Mouse (Mus musculus) gastrocnemius, postnatal 10 days (tissue): ENCODE measurements at regions not wholly inside any gene's neighbourhood (a gene's known extent, or its start where the extent isn't known, plus 50 kb on each side); places are given as distances from the start of the nearest gene placed in this dataset.

Source experiments
- DNase-seq: peaks from one replicate; pipeline ENCODE4 v3.0.0; 2021; ENCODE audit warnings: mixed read lengths

DNA sequence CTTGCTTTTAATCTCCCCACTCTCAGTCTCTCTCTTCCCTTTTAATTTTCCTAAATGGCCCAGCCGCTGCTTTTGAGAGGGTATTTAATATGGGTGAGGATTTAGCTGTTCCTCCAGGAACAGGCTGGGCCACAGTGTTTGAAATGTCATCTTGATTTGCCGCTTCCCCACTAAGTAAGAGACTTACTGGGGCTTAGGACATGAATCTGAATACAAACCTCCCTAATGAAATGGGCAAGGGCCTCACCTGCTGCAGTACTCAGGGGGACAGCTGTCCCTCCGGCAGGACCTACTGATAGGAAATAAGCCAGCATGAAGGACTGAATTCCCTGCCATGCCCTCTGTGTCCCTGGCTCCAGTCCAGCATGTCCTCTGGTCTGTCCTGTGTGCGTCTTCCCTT lies 50.6 kb upstream of the Prr23a1 start:
- no peak for DNase-seq

- DNase-seq, result no peak
These were observed 68.6 kb upstream of the Prr23a1 start for GRCm38 (mm10) chr9:98773651-98774185.

GRCm38 (mm10) chr9:98773212-98773611 lies 69.1 kb upstream of the Prr23a1 start:
- no peak for DNase-seq

GRCm38 (mm10) chr9:98754764-98755163 lies 87.5 kb upstream of the Prr23a1 start:
- no peak for DNase-seq

DNA sequence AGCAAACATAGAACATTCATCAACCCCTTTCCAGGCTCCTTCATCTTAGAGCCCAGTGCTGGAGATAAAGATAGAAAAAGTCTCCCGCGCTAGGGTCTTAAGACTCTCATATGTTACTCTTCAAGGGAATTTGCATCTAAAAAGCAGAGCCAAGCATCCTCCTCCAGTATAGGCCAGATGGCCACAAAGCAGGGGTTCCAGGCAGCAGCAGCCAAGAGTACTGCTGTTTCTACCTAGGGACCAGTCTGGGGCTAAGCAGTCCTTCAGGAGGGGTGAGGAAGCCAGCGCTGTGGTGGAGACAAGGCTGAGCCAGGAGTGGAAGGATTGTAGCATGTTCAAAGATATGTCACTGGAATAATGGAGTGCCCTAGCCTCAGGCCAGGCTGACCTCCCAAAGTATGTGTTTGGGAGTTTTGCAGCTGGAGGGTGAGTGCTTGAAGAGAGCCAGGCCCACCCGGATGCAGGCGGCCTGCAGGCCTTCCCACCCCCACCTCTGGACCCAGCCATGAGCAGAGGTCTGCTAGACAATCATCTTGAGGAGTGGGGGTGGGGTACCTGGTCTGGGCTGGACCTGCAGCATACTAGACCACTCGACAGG lies 88.8 kb upstream of the Prr23a1 start:
- DNase-seq, result no peak

- no peak for DNase-seq
These were observed 98.5 kb upstream of the Prr23a1 start for GRCm38 (mm10) chr9:98743785-98744184.

DNA sequence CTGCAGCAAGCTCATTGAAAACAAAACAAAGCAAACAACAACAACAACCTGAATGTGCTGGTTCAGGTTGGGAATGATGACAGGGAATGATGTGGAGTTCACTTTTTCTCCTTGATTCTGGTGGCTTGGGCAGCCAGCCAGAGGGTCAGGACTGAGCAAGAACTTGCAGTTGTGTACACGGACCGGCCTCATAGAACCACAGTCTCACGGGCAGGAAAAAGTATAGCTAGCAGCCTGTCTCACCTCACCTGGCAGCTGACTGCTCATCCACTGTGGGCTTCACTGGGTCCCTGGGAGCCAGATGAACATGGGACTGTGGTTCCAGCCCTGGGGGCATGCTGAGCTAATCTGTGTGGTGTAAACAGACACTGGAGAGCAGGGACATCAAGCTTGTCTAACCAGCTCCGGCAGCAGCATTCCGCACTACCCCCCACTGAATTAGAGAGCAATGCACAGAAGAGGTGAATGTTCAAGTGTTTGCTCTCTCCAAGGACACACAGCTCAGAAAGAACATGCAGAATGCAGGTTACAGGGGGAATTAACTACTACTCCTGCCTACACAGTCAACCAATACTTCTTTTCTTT lies 114.9 kb upstream of the Prr23a1 start:
- DNase-seq, result no peak

DNA sequence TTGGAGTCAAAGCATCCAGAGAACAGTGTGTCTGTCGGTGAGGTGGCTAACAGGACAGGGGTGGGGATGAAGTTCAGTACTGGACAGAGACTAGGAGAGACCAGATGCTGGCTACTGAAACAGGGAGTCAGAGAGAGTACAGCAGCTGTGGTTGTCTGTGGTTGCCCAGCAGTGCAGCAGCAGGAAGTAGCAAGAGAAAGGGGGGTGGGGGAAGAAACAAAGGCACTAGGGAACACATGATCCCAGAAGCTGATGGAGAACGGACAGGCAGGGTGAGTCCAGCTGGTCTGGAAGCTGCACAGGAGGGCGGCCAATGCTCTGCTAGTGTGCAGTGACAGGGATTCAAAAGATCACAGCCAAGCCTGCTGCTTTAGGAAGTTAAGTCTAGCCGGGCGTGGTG lies 115.7 kb upstream of the Prr23a1 start:
- DNase-seq, result no peak

- no peak for DNase-seq
These were observed 119.4 kb upstream of the Prr23a1 start for GRCm38 (mm10) chr9:98722885-98723284.

GRCm38 (mm10) chr9:98721381-98721780 lies 119.9 kb upstream of the Mrps22 start:
- DNase-seq, result no peak

DNA sequence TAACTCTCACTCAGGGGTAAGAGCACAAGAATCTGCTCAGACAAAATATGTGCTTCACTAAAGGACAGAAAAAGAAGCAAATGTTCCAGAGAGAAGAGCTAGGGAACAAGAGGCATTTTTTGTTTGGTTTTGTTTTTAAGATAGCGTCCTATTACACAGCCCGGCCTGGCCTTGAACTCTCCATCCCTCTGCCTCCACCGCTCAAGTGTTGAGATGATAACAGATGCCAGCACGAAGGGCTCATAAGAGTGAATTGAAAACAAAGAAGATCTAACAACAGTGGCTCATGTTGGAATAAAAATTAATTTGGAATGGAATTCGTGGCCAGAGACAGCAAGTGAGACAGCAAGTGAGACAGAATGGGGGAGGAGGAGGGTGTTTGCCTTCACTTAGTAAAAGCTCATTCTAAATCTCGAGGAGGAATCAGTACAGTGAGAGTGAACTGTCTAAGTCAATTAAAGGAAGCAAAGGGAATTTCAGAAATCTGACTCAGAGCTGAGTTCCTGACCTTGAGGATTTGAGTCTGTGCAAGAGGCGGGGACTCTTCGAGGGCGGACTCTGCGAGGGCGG lies 116.3 kb upstream of the Mrps22 start:
- DNase-seq, result no peak

DNA sequence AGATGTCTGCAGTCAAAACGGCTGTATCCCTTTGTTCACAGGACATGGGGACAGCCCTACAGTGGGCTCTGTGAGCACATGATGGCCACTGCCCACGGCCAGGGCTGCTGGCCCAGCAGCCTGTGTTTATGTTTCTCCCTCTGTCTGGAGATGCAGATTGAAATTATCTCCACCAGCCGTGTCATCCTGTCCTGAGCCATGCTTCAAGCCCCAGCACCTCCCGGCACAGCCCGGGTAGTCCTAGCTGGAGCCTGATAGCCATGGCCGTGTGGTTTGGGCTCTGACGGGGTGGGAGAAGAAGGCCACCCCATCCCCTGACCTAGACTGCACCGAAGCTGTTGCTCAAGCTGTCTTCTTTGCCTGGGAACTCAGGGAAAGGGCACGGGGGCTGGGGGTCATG lies 113.2 kb upstream of the Mrps22 start:
- no peak for DNase-seq

DNA sequence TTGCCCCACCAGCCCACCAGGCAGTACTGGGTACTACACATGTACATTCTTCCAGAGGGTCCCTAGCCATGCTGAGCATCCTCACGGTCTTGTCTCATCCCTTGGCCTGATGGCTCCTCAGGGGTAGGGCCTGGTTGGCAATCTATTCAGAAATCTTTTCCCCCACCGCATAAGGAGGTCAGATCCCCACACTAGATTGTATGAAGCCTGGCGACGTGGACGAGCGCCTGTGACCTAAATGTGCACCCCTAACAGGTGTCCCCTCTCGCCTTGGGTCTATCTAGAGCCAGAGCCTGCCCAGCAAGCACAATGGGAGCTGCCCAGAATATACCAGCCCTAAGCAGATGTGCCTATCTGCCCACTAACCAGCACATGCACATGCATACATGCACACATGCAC lies 111.4 kb upstream of the Mrps22 start:
- no peak for DNase-seq

GRCm38 (mm10) chr9:98712023-98712563 lies 110.6 kb upstream of the Mrps22 start:
- no peak for DNase-seq

GRCm38 (mm10) chr9:98710155-98710710 lies 108.8 kb upstream of the Mrps22 start:
- no peak for DNase-seq

DNA sequence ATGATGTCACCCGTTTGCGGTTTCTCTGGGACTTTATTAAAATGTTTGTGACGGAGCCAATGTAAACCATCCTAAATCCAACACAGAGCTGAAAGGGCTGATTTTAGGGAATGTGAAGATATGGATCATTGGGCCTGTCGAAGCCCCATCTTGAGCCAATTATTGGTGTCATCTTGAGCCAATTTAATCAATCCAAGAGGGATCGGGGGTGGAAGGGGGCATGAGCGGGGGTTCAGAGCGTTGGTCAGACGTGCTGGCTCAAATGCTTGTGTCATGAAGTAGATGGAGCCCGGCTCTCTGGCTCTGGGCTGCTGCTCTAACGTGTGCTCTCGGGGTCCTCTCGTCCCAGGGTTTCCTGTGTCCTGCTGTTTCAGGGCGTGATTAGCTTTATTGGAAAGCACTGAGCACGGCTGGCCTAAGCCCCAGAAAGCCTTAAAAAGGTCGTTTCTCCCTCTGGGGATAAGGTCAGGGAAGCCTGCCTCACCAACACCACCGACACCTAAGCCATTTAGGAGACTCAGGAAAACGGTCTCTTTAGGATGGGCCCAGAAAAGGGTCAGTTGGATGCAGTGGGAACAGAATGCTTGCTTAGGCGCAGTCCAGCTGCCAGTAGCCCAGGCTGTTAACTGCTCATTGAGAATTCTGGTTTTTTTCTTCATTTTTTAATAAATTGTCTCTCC lies 106.7 kb upstream of the Mrps22 start:
- DNase-seq, result no peak

GRCm38 (mm10) chr9:98707491-98707890 lies 106.0 kb upstream of the Mrps22 start:
- no peak for DNase-seq

GRCm38 (mm10) chr9:98704131-98704530 lies 102.7 kb upstream of the Mrps22 start:
- no peak for DNase-seq

DNA sequence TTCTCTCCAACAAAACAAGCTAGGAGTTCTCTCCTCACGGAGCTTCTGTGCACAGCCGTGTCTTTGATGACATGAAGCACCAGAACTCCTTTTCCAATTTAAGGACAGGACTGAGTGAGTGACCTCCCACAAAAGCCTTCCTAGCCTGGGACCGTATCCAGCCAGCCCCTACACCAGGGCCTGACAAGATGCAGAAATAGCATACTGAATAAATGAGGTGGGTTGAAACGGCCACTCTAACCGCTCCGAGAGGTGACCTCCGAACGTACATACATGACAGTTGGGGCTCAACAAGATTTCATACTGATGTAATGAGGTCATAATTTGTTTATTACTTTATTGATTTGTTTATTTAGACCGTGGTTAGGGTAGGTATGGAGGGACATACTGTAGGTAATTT lies 101.9 kb upstream of the Mrps22 start:
- no peak for DNase-seq

GRCm38 (mm10) chr9:98700571-98700970 lies 99.1 kb upstream of the Mrps22 start:
- no peak for DNase-seq

GRCm38 (mm10) chr9:98697155-98697554 lies 95.7 kb upstream of the Mrps22 start:
- no peak for DNase-seq

DNA sequence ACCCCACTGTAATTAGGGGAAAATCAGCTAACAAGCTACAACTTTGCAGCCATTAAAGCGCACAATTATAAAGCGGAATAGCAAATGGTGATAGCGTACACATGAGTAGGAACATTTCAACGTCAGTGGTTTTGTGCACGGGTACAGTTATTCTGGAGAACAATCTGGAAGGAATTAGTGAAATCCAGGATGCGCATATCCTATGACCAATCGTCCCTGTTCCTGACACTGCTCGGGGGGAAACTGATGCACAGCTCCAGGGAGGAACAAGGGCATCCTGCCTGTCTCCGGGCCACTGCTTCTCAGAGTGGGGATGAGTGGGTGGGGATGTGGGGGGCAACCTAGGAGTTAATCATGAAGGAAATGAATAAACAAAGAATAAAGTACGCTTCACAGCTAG lies 93.6 kb upstream of the Mrps22 start:
- DNase-seq, result no peak
